Mouse (Mus musculus) liver, embryonic 14.5 days (tissue): ENCODE data around the gene Gpr34. TPM values are rescaled to one million over a fixed set of nuclear protein-coding genes. Genes with fewer than 3 reads are reported as not detected.

Experiments used
- ATAC-seq: fragments of 200-750 bp; cut with Nextera tagmentation; 2 replicates; pipeline ENCODE4 v1.8.0; 2017; ENCODE audit warnings: moderate number of reproducible peaks, mild to moderate bottlenecking, moderate library complexity; ENCODE audit not compliant: insufficient read depth
- DNase-seq, 3 experiments: peaks; one replicate each; pipeline ENCODE4 v3.0.0-alpha.2; 2012 to 2013; ENCODE audit warnings: low read depth in 3 of 3, low spot score in 3 of 3
- H3K27ac ChIP-seq: fragments of 300-500 bp; sonication (generic); 2 replicates; pipeline ENCODE4 v1.5.1; 2014; ENCODE audit warnings: moderate library complexity, mild to moderate bottlenecking, control low read depth, inconsistent platforms
- H3K27me3 ChIP-seq: fragments of 300-500 bp; sonication (generic); 2 replicates; pipeline ENCODE4 v1.6.1; 2014; ENCODE audit warnings: mild to moderate bottlenecking, low read length, moderate library complexity; ENCODE audit not compliant: control insufficient read depth, insufficient read depth
- H3K36me3 ChIP-seq: fragments of 300-500 bp; sonication (generic); replicated peaks from 2 replicates; pipeline ENCODE4 v1.6.1; 2014; ENCODE audit warnings: low read depth; ENCODE audit not compliant: control insufficient read depth, insufficient read depth
- H3K4me1 ChIP-seq, 2 experiments: fragments of 200-500 bp in 1 of 2; fragments of 300-500 bp in 1 of 2; sonication (generic) in 1 of 2; replicated peaks; 2 replicates each; pipeline ENCODE4 v1.6.1; 2012 to 2014; ENCODE audit warnings: antibody characterized with exemption in 1 of 2, inconsistent platforms in 1 of 2, low read length in 1 of 2; ENCODE audit not compliant: control insufficient read depth in 2 of 2, insufficient read depth in 2 of 2
- H3K4me2 ChIP-seq: fragments of 300-500 bp; sonication (generic); 2 replicates; pipeline ENCODE4 v1.6.1; 2014; ENCODE audit warnings: low read depth, mild to moderate bottlenecking, control low read depth, moderate library complexity
- H3K4me3 ChIP-seq, 2 experiments: fragments of 200-500 bp in 1 of 2; fragments of 300-500 bp in 1 of 2; sonication (generic) in 1 of 2; 2 replicates each; pipeline ENCODE4 v1.5.1; 2012 to 2014; ENCODE audit warnings: low read depth in 2 of 2, low read length in 2 of 2, mild to moderate bottlenecking in 2 of 2, control low read depth in 1 of 2, inconsistent platforms in 1 of 2, moderate library complexity in 1 of 2; ENCODE audit not compliant: insufficient read depth in 1 of 2
- H3K9ac ChIP-seq: fragments of 300-500 bp; sonication (generic); replicated peaks from 2 replicates; pipeline ENCODE4 v1.6.1; 2014; ENCODE audit warnings: mild to moderate bottlenecking, control low read depth, moderate library complexity
- H3K9me3 ChIP-seq: fragments of 300-500 bp; sonication (generic); 2 replicates; pipeline ENCODE4 v1.6.1; 2016; ENCODE audit warnings: low read length, mixed read lengths; ENCODE audit not compliant: control insufficient read depth
- CTCF ChIP-seq: IDR thresholded peaks from 2 replicates; pipeline ENCODE4 v1.5.1; 2016; ENCODE audit warnings: antibody characterized with exemption, low read depth, control low read depth
- EP300 ChIP-seq: IDR thresholded peaks from 2 replicates; pipeline ENCODE4 v1.6.1; 2016; ENCODE audit warnings: antibody characterized with exemption, low read depth
- WGBS: fragments of 180-500 bp; shearing (Covaris S2); extraction: QIAGEN DNeasy Blood & Tissue Kit; methylation state at CpG from one replicate; pipeline ENCODE4 v1.1.7; 2014; ENCODE audit not compliant: insufficient replicate concordance; 5-methylcytosine and 5-hydroxymethylcytosine counted together
- polyA plus RNA-seq, 2 experiments: library from polyadenylated mRNA; depleted of rRNA in 1 of 2; stranded (reverse) in 1 of 2; unstranded in 1 of 2; fragments of >200 nt; fragmentation: Nextera tagmentation in 1 of 2; extraction: Ambion mirVana in 1 of 2; gene quantifications; 2 replicates each; pipeline versions ENCODE4 v1.2.1 to v1.2.3; 2012 to 2014

Gene Gpr34
- polyA plus RNA-seq, 2 experiments: 0.13 to 0.56 TPM

GRCm38 (mm10) chrX:13611114-13611513, 20.8 kb upstream of the Gpr34 start:
- TF ChIP-seq EP300: no peak
- no peak for TF ChIP-seq CTCF
- 68% methylated on average over 5 of the region's 5 CpGs for WGBS
- Histone ChIP-seq H3K4me1 (no peaks in the 10 kb centered on the region), H3K4me3 (no peak overlapping the region), H3K4me2 (no peak overlapping the region), H3K36me3 (no peaks in the 10 kb centered on the region), H3K27ac (no peak overlapping the region), H3K9me3 (no peaks in the 10 kb centered on the region), H3K27me3 (no peaks in the 10 kb centered on the region), H3K9ac (no peak overlapping the region)
- no peak for DNase-seq
- ATAC-seq: no peak

GRCm38 (mm10) chrX:13612115-13612514, 19.8 kb upstream of the Gpr34 start:
- DNase-seq: no peak
- ATAC-seq: no peak
- 31% methylated on average over 2 of the region's 2 CpGs for WGBS
- H3K9ac ChIP-seq: no peak overlapping the region
- H3K27ac ChIP-seq: no peak overlapping the region
- no peaks in the 10 kb centered on the region for H3K9me3 ChIP-seq
- H3K4me1 ChIP-seq: no peaks in the 10 kb centered on the region
- no peak overlapping the region for H3K4me2 ChIP-seq
- H3K36me3 ChIP-seq: no peaks in the 10 kb centered on the region
- TF ChIP-seq EP300 (no peak), CTCF (no peak)
- H3K4me3 ChIP-seq: no peak overlapping the region
- no peaks in the 10 kb centered on the region for H3K27me3 ChIP-seq

- Histone ChIP-seq H3K27ac (no peak overlapping the region), H3K9ac (no peak overlapping the region), H3K36me3 (no peaks in the 10 kb centered on the region), H3K4me2 (no peak overlapping the region), H3K4me3 (no peak overlapping the region), H3K4me1 (no peaks in the 10 kb centered on the region), H3K27me3 (no peaks in the 10 kb centered on the region), H3K9me3 (no peaks in the 10 kb centered on the region)
- WGBS: 25% methylated on average over 1 of the region's 1 CpGs
- no peak for ATAC-seq
- no peak for DNase-seq
- TF ChIP-seq CTCF (no peak), EP300 (no peak)
Observed at GRCm38 (mm10) chrX:13616726-13617125, 15.2 kb upstream of the Gpr34 start.

GRCm38 (mm10) chrX:13617294-13617693, 14.6 kb upstream of the Gpr34 start:
- 50% methylated on average over 1 of the region's 1 CpGs for WGBS
- no peaks in the 10 kb centered on the region for H3K4me1 ChIP-seq
- ATAC-seq: no peak

GRCm38 (mm10) chrX:13618476-13618875, 13.4 kb upstream of the Gpr34 start:
- no peaks in the 10 kb centered on the region for H3K36me3 ChIP-seq
- WGBS: 62% methylated on average over 4 of the region's 4 CpGs
- H3K4me1 ChIP-seq: no peaks in the 10 kb centered on the region

More at GRCm38 (mm10) chrX:13617294-13617693, 14.6 kb upstream of the Gpr34 start:
- Histone ChIP-seq H3K36me3 (no peaks in the 10 kb centered on the region), H3K27me3 (no peaks in the 10 kb centered on the region), H3K27ac (no peak overlapping the region), H3K9ac (no peak overlapping the region), H3K9me3 (no peaks in the 10 kb centered on the region), H3K4me3 (no peak overlapping the region), H3K4me2 (no peak overlapping the region)
- no peak for TF ChIP-seq CTCF
- TF ChIP-seq EP300: no peak
- no peak for DNase-seq

More at GRCm38 (mm10) chrX:13618476-13618875, 13.4 kb upstream of the Gpr34 start:
- no peak overlapping the region for H3K27ac ChIP-seq
- no peak overlapping the region for H3K4me3 ChIP-seq
- H3K4me2 ChIP-seq: no peak overlapping the region
- no peak overlapping the region for H3K9ac ChIP-seq
- TF ChIP-seq CTCF (no peak), EP300 (no peak)
- no peaks in the 10 kb centered on the region for H3K27me3 ChIP-seq
- H3K9me3 ChIP-seq: no peaks in the 10 kb centered on the region
- no peak for DNase-seq
- no peak for ATAC-seq
